Mouse (Mus musculus) gastrocnemius, adult 8-10 months (tissue): ENCODE data around the gene Serinc2. TPM values are rescaled to one million over a fixed set of nuclear protein-coding genes. Genes with fewer than 3 reads are reported as not detected.

Source experiments
- DNase-seq, 2 experiments: peaks; one replicate each; pipeline ENCODE4 v3.0.0; 2022; ENCODE audit warnings: low spot score in 2 of 2
- total RNA-seq, 4 experiments: library from RNA; stranded (reverse); gene quantifications; 2 replicates each; pipeline ENCODE4 v1.2.4; 2022

Gene Serinc2
- total RNA-seq, result 100 to 1,000 TPM in 1 of 4 experiments, 10 to 100 TPM in 3; 73.1 to 119 (median 84.5) TPM

GRCm38 (mm10) chr4:130279105-130279504, at the start of gene Serinc2:
Serinc2 (minus strand) TSS chr4:130279205.
- no peak for DNase-seq

DNA sequence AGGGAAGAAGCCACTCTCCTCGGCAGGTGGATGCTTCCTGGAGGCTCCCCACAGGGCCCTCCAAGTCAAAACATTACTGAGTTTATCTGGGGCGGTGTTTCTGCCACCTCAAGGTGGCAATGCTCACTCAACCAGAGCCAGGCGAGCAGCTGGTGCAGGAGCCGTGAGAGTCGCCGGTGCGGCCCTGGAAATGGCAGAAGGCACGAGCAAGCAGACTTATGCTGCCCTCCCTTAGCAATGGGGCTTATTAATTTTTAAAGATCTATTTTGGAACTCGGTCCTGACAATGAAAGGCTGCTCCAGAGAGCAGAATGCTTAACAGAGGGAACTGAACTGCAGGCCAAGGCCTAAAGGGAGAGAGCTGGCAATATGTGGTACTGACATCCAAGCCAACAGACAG, 48.4 kb upstream of the Serinc2 start:
- DNase-seq, result no peak

DNA sequence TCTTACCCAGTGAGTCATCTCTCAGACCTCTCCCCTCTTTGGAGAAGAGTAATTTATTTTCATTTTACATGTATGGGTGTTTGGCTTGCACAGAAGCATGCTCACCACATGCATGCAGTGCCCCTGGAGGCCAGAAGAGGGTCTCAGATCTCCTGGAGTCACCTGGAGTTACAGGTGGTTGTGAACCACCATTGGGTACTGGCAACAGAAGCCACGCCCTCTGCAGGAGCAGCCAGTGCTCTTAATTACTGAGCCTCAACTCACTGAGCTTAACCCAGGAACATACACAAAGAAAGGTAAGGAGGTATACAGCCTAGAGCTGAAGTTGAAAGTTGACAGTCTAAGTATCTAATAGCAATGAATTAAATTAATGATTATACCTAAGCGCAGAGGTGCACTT, 46.4 kb upstream of the Serinc2 start:
- no peak for DNase-seq

DNA sequence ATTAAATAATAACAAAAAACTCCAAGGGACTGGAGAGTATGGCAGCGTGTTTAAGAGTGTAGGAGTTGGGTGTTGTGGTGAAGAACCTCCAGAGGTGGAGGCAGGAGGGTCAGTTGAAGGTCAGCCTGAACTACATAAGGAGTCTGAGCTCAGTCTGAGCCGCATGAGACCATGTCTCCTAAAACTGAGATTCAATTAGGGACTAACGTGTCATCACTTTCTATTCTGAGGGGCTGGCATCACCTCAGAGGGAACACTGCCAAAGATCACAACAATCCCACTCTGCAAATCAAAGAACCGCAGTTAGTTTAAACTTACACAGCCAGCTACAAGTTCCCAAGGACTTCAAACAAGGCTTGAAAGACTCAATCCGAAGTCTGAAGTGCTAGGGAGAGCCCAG, 44.6 kb upstream of the Serinc2 start:
- DNase-seq, result no peak

DNA sequence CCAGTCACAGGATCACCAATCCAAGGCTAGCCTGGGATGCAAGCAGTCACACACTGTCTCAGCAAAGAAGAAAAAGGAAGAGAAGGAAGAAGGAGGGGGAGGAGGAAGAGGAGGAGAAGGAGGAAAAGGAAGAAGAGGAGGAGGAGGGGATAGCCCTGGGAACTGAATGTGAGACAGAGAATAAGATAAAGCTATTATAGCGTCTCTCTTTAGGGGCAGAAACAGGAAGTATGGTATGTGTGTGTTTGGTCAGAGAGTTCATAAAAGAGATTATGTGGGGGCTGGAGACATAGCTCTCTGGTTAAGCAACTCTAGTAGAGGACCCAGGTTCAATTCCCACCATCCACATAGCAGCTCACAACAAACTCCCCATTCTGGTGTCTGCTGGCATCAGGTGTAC, 44.2 kb upstream of the Serinc2 start:
- no peak for DNase-seq

DNA sequence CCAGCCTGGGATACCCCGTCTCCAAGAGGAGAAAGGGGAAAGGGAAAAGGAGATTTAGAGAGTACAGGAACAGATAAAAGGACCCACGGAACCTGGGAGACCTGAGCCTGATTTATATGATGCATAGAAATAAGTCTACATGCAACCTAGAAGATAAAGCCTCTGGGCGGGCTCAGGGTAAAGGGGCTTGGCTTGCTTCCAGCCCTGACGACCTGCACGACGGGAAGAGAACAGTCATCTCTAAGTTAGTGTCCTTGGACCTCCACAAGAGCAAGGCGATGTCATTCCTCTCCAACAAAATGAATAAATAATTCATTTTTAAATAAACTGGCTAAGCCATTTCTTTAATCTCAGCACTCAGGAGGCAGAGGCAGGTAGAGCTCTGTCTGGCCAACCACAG, 43.6 kb upstream of the Serinc2 start:
- no peak for DNase-seq

GRCm38 (mm10) chr4:130321640-130322039, 42.6 kb upstream of the Serinc2 start:
- DNase-seq, result no peak

DNA sequence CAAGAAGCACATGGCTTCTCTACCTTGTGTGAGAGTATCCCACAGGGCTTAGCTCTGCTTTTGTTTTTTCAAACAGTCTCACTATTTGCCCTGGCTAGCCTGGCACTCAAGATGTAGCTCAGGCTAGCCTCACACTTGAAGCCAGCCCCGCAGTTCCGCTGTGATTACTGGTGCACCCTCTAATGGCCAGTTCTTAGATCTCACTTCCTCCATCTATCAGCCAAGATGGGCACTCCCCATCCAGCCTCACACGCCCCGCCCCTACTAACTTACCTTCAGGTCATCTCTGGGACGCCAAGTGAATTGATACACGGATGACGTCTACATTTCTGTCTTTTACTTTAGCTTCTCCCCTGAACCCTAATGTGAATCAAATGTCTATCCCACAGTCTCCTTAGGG, 40.6 kb upstream of the Serinc2 start:
- DNase-seq, result no peak

- no peak for DNase-seq
Measured at GRCm38 (mm10) chr4:130318122-130318521, 39.1 kb upstream of the Serinc2 start.

DNA sequence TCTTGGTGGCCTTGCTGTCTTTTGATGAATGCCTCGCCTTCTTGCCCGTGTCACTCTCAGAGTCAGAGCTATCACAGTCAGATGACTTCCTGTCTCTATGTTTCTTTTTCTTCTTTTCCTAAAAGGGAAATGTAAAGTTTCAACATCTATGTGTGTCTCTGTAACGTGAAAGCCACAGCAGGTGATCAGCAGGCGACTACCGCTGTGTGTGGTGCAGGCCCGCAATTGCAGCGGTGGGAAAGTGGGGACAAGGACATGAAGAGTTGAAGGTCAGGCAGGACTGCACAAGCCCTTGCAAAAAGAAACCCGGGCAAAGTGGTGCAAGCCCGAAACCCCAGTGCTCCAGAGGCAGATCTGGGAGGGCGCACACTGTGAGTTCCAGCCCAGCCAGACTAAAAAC, 37.7 kb upstream of the Serinc2 start:
- DNase-seq, result no peak

- no peak for DNase-seq
Measured at GRCm38 (mm10) chr4:130315771-130316527, 36.9 kb upstream of the Serinc2 start.

GRCm38 (mm10) chr4:130313552-130313951, 34.5 kb upstream of the Serinc2 start:
- DNase-seq, result no peak

- peak in 1 of 2 experiments; percentile 12 for DNase-seq
Measured at GRCm38 (mm10) chr4:130312526-130312925, 33.5 kb upstream of the Serinc2 start.

DNA sequence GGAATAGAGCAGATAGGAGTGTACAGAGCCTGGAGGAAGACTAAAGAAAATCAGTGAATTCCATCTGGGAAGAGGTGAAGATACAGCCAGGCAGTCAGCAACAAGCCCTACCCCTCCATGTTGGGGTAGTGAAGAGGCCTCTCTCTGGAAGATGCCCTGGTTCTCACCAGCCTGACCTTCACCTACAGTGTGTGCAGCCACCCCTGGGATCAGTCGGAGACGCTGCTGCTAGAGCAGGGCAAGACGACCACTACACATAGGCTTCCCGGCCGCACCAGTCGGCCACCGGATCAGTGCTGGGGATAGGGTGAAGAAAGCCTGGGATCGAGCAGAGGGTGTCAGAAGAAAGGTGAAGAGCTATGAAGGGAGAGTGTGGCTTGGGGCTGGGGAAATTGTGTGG, 30.2 kb upstream of the Serinc2 start:
- no peak for DNase-seq

DNA sequence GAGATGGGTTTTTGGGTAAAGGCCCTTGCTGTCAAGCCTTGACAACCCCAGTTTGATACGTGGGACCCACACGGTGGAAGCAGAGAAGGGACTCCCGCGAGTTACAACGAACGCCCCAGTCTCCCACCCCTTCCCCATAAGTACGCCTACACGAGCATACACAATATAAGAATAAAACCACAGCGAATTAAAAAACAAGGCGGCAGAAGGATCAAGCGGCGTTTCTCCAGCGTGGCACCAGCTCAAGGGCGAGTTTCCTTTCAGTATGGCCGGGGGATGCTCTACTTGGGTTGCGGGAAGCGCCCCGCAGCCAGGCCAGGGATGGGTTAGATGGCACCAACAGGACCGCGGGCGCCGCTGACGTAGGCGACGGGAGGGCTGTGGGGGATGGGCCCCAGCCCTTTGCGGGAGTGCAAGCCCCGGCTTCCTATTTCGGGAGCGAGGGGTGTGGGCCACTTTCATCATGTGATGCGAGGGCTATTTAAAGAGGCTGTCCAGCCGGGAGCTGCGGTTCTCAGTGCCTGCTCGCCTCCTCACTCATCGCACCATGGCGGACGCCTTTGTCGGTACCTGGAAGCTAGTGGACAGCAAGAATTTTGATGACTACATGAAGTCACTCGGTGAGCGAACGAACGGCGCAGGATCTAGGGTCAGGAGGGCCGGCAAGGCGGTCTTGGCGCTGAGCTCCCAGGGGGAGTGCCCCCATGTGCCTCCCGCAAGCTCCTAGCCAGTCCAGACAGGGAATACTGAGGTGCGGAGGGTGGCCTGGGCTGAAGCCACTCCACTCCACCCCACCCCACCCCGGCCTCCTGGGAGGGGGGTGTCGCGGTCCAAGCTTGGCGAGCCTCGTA, 29.5 kb upstream of the Serinc2 start, which contains the start of the genes Fabp3 and Gm10570:
Fabp3 (plus strand) TSS at position 365 of the 851 bp plus-strand sequence.
Gm10570 (minus strand) TSS at position 444 of the 851 bp plus-strand sequence.
- peak; percentile 59 to 76 for DNase-seq

DNA sequence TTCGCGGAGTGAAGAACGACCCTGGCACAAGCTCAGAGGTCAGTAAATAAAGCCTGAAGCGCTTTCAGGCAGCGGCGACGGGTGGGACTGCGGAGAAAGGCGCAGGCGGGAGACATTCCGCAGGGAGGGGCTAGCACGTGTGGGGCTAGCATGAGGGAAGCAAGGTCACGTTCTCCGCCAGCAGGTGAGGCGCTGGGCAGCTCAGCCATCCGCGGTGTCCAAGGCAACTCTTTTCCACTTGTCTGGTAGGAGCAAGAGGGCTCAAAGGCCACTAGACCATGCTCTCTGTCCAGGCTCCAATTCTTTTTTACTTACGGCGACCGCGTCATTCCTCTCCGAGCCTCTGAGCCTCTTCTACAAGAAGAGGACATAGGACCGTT, 28.8 kb upstream of the Serinc2 start:
- DNase-seq, result peak in 1 of 2 experiments; percentile 42

GRCm38 (mm10) chr4:130306796-130307630, 28.0 kb upstream of the Serinc2 start:
- peak; percentile 57 to 63 for DNase-seq

DNA sequence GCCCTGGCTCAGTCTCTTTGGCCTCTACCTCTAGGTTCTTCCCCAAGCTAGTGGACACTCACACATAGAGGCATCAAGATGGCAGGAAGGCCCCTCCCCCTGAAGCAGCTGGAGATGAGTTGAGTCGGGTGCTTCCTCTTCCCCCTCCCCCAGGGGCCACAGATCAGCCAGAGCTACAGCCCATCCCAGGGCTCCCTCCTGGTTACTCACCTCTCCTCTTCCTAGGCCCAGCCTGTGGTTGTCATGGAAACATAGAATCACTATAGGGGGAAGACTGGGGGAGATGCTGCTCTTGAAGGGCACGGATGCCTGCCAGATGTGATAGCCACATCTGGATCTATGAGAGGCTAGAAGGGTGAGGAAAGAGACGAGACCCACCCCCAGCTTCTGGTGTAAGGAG, 25.7 kb upstream of the Serinc2 start:
- no peak for DNase-seq

DNA sequence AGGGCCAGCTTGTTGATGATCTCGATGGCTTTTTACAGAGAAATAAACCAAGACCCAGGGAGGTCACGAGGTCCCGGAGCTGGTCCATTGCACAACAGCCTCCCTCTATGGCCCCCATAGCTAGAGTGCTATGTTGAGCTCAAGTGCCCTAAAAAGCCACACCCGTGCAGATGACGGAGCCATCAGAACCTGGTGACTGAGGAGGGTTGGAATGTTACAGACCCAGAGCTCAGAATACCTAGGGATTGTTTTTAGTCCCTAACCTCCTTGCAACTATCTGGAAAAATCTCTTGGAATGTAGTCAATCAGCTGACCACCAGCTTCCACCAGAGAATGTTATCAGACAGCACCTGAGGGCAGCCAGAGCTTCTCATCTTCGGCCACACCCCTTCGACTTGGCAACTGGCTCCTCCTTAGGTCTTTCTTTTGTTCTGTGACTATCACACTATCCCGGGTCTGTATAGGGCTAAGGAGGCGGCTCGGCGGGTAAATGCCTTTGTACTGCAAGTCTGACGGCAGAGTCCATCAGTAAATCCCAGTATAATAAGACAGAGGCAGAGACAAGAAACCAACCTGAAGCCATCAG, 23.4 kb upstream of the Serinc2 start:
- no peak for DNase-seq

DNA sequence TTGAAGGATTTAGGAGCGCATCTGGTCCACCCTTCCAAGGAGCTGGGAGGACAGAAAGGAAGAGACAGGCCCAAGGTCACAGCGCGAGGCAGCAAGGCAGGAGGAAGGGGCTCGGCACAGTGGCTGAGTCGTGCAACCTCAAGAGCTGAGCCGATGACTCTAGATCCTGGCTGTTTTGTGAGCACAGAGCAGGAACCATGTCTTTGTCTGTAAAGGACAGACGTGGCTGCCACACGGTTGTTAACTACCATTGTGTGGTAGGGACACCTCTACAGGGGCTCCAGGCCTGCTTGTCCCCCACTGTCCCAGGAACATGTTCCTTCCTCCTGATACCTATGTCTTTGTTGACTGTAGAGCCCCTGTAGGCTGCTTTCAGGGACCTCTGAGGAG, 20.6 kb upstream of the Serinc2 start:
- no peak for DNase-seq
